Mouse (Mus musculus): ENCODE measurements around the gene Lrrc57.

GRCm38 (mm10) chr2:120655905-120656304, 46.6 kb upstream of the Lrrc57 start:
- TF ChIP-seq CTCF (IDR thresholded peaks at IDR 0.05; ENCODE audit: control insufficient read depth, insufficient read depth, insufficient read length) (no peak), MAX (IDR thresholded peaks at IDR 0.05) (no peak), USF1 (IDR thresholded peaks at IDR 0.05; ENCODE audit: low read depth) (no peak)
